Mouse (Mus musculus) left cerebral cortex, adult 18-20 months (tissue): ENCODE data around the gene Slc35a2. TPM values are rescaled to one million over a fixed set of nuclear protein-coding genes. Genes with fewer than 3 reads are reported as not detected.
"Not testable (repeated sequence)": the region's sequence is repeated elsewhere in the genome, so short reads cannot be mapped to it uniquely, and the experiment has no call there.

Experiments used
- DNase-seq, 2 experiments: peaks; one replicate each; pipeline ENCODE4 v3.0.0; 2021 to 2022; ENCODE audit warnings: low spot score in 2 of 2, mixed read lengths in 1 of 2
- total RNA-seq, 2 experiments: library from RNA; stranded (reverse); gene quantifications; 2 replicates each; pipeline ENCODE4 v1.2.3; 2021

Gene Slc35a2
- total RNA-seq, 2 experiments from 2014 or later = 34.5 to 38.2 TPM

GRCm38 (mm10) chrX:7898880-7899874, 15.3 kb downstream of the Slc35a2 start, which contains the start of the genes Pqbp1 and Timm17b:
TSS of gene Pqbp1 (minus strand) at chrX:7899269.
TSS of gene Timm17b (plus strand) at chrX:7899357.
- DNase-seq = peak; percentile 83 to 87

- no peak for DNase-seq
Observed at GRCm38 (mm10) chrX:7904441-7904840, 20.6 kb downstream of the Slc35a2 start.

DNA sequence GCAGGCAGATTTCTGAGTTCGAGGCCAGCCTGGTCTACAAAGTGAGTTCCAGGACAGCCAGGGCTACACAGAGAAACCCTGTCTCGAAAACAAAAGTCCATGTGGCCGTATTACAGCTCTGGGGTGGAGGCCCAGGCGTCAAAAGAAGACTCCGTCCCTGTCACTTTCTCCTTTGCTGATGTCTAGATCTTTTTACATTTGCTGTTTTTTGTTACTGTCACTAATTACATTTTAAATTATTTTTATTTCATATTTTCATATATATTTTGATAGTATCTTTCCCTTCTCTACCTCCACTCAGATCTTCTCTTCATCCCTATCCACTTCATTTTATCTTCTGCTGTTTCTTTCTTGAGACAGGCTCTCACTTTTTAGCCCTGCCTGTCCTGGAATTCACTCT, 23.9 kb downstream of the Slc35a2 start, which contains the start of gene Gm10491:
Gm10491 (minus strand) TSS at position 101 of the 400 bp plus-strand sequence.
- no peak for DNase-seq

- DNase-seq = not testable (repeated sequence)
Observed at GRCm38 (mm10) chrX:7909242-7909641, 25.4 kb downstream of the Slc35a2 start, which contains the start of gene Gm10490. TSS of gene Gm10490 (plus strand) at chrX:7909542.

DNA sequence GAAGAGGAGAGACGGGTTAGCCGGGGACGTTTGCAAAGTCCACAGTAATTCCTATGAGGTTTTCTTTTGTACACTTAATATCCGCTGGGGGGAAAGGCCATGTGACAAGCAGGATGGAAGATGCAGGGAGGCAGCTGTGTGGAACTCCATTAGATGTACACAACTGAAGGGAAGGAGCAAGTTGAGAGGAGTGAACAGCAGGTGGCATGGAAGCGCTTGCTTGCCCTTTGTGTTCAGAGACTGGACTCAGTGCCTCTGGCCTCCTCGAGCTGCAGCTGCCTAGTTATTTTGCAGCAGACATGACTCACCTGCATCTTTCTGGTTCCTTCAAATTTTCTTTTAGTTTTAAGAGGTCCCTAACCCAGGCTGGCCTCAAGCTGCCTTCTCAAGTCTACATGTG, 26.6 kb downstream of the Slc35a2 start:
- DNase-seq = no peak

DNA sequence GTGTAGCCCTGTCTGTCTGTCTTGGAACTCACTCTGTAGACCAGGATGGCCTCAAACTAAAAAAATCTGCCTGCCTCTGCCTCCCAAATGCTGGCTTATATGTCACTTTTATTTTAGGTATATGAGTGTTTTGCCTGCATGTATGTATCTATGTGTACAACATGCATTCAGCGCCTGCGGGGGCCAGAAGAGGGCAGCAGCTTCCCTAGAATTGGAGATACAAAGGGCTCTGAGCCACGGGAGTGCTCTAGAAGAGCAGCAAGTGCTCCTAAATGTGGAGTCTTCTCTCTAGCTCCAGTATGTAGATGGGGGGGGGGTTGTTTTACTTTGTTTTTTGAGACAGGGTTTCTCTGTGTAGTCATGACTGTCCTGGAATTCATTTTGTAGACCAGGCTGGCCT, 31.8 kb downstream of the Slc35a2 start:
- not testable (repeated sequence) for DNase-seq

GRCm38 (mm10) chrX:7917960-7918359, 34.1 kb downstream of the Slc35a2 start:
- not testable (repeated sequence) for DNase-seq

- DNase-seq = peak; percentile 43 to 46
Observed at GRCm38 (mm10) chrX:7919601-7920383, 36.0 kb downstream of the Slc35a2 start, which contains the start of gene Pcsk1n. TSS of gene Pcsk1n (plus strand) at chrX:7919822.

GRCm38 (mm10) chrX:7922032-7922431, 38.2 kb downstream of the Slc35a2 start:
- peak in 1 of 2 experiments; percentile 13 for DNase-seq

- DNase-seq = no peak
Observed at GRCm38 (mm10) chrX:7926266-7926665, 42.4 kb downstream of the Slc35a2 start.

DNA sequence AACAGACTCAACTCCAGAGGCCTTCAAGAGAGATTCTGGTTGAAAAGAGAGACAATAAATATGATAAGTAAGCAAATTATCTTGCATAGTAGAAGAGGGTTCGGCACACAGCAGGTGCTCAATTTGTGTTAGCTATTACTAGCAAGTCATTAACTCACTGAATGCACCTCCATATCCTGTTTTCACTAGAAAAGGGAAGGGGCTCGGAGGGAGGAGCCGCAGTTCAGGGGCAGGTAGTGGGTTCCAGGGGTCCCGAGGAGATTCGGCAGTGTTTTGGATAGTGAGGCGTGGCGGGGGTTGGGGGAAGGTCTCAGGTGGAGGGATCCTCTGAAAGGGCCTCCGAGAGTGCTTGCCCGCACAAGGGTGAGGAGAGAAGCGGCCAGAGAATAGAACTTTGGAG, 43.3 kb downstream of the Slc35a2 start:
- DNase-seq = no peak

- DNase-seq = no peak
Observed at GRCm38 (mm10) chrX:7928270-7928790, 44.5 kb downstream of the Slc35a2 start, which contains the start of gene Eras. TSS of gene Eras (minus strand) at chrX:7928607.

DNA sequence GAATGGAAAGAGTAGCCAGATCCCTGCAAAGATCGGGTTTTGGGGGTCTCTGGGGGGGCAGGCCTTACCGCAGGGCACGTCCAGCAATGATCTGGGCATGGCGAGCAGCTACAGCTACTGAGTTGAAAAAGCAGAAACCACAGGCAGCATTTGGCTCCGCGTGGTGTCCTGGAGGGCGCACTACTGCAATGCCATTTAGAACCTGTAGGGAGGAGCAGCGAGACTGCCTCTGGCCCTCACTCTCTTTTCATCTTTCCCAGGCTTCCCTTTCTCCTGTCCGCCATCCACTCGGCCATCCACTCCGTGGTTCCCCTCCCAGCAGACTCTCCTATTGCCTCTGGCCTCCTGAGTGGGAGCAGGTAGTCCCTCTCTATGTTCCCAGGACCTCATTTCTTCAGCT, 53.0 kb downstream of the Slc35a2 start:
- DNase-seq = no peak

DNA sequence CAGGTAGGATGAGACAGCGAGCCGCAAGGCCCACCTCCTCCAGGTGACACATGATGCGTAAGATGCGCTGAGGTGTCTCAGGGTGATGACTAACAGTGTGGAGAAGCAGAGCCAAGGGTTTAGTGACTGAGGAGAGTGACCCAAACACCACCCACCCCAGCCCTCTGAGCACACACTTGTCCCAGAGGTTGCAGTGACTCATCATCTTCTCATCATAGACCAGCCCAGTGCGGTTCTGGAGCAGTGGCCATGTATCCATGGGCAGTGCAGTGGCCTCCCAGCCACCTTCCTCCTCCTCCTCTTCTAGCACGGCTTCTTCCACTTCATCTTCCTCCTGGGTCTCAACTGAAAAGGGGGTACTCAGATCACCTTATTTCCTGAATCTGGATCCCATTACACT, 53.8 kb downstream of the Slc35a2 start:
- no peak for DNase-seq

Other genes with a start within 250 kb of the Slc35a2 start
- 1,000 to 10,000 TPM; 1,889 to 1,992 TPM for gene Syp, start 245.6 kb upstream of the Slc35a2 start, total RNA-seq
- 1 to 10 TPM; 1.9 to 2.5 TPM for gene Prickle3, start 226.8 kb upstream of the Slc35a2 start, total RNA-seq
- gene Plp2, start 212.6 kb upstream of the Slc35a2 start, total RNA-seq = 10 to 100 TPM in 1 of 2 experiments, 1 to 10 TPM in 1; 8.8 to 11.1 TPM
- gene Magix, start 202.8 kb upstream of the Slc35a2 start, total RNA-seq = under 1 TPM; 0.19 to 0.44 TPM
- gene Gpkow, start 186.9 kb upstream of the Slc35a2 start, total RNA-seq = 10 to 100 TPM; 33.8 to 34.2 TPM
- 10 to 100 TPM; 55.8 to 56.1 TPM for gene Wdr45, start 169.7 kb upstream of the Slc35a2 start, total RNA-seq
- gene Gm45208, start 161.8 kb upstream of the Slc35a2 start, total RNA-seq = 1 to 10 TPM in 1 of 2 experiments, not detected in 1; 1.6 TPM
- 10 to 100 TPM; 96.0 to 98.1 TPM for gene Praf2, start 155.6 kb upstream of the Slc35a2 start, total RNA-seq
- 10 to 100 TPM; 26.7 to 29.7 TPM for gene Ccdc120, start 133.1 kb upstream of the Slc35a2 start, total RNA-seq
- 10 to 100 TPM; 34.2 to 35.2 TPM for gene Tfe3, start 121.5 kb upstream of the Slc35a2 start, total RNA-seq
- 100 to 1,000 TPM in 1 of 2 experiments, 10 to 100 TPM in 1; 99.1 to 103 TPM for gene Gripap1, start 94.3 kb upstream of the Slc35a2 start, total RNA-seq
- 1 to 10 TPM; 8.4 to 9.6 TPM for gene Kcnd1, start 61.7 kb upstream of the Slc35a2 start, total RNA-seq
- gene Otud5, start 42.7 kb upstream of the Slc35a2 start, total RNA-seq = 10 to 100 TPM; 81.4 to 83.2 TPM
- gene Pim2, start 5.8 kb upstream of the Slc35a2 start, total RNA-seq = 10 to 100 TPM; 49.5 to 52.9 TPM
- 10 to 100 TPM; 91.8 to 98.4 TPM for gene Pqbp1, start 15.2 kb downstream of the Slc35a2 start, total RNA-seq
- 10 to 100 TPM; 22.8 to 27.1 TPM for gene Timm17b, start 15.3 kb downstream of the Slc35a2 start, total RNA-seq
- not detected for gene Gm10491, start 23.8 kb downstream of the Slc35a2 start, total RNA-seq
- not detected for gene Gm10490, start 25.5 kb downstream of the Slc35a2 start, total RNA-seq
- 100 to 1,000 TPM; 480 to 519 TPM for gene Pcsk1n, start 35.8 kb downstream of the Slc35a2 start, total RNA-seq
- gene Eras, start 44.6 kb downstream of the Slc35a2 start, total RNA-seq = not detected
- gene Hdac6, start 63.9 kb downstream of the Slc35a2 start, total RNA-seq = 10 to 100 TPM; 47.5 to 48.4 TPM
- not detected for gene Gata1, start 94.0 kb downstream of the Slc35a2 start, total RNA-seq
- gene Glod5, start 134.5 kb downstream of the Slc35a2 start, total RNA-seq = under 1 TPM in 1 of 2 experiments, not detected in 1; 0.79 TPM
- gene Suv39h1, start 190.7 kb downstream of the Slc35a2 start, total RNA-seq = 10 to 100 TPM; 21.1 to 30.2 TPM
- gene Was, start 206.5 kb downstream of the Slc35a2 start, total RNA-seq = 1 to 10 TPM; 1.3 to 1.5 TPM
- 100 to 1,000 TPM; 190 TPM for gene Wdr13, start 248.9 kb downstream of the Slc35a2 start, total RNA-seq